Mouse (Mus musculus) bone marrow macrophage, adult 2 months (primary cell): ENCODE measurements around the gene Unc13a.

ENCODE experiments used
- CTCF ChIP-seq: IDR thresholded peaks from 2 replicates; pipeline ENCODE4 v1.5.1; 2012; ENCODE audit warnings: low read depth, mild to moderate bottlenecking, low read length, moderate library complexity
- POLR2A ChIP-seq: IDR thresholded peaks from 2 replicates; pipeline ENCODE4 v1.6.1; 2012; ENCODE audit warnings: mild to moderate bottlenecking, low read depth, low read length, borderline replicate concordance

DNA sequence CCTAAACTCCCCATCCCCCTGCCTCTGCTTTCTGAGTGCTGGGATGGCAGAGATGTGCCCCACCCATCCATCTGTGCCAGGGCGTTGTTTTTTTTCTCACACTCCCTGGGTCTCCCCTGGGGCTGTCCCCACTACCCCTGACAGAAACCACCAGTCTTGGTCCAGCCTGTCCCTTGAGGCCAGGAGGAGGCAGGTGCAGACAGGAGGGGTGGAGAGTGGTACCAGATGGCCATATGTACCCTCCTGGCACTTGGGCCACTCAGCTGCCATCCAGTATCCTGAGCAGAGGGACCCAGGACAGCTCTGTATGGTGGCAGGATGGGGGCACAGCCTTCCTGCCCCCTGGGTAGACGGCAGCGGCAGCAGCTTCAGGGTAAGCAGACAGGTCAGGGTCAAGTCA is 74.1 kb downstream of the Unc13a start, which contains the start of gene Fam129c:
- TF ChIP-seq POLR2A: no peak
- no peak for TF ChIP-seq CTCF
